Mouse (Mus musculus): ENCODE results near the gene Tex37.

The Tex37 gene

DNA sequence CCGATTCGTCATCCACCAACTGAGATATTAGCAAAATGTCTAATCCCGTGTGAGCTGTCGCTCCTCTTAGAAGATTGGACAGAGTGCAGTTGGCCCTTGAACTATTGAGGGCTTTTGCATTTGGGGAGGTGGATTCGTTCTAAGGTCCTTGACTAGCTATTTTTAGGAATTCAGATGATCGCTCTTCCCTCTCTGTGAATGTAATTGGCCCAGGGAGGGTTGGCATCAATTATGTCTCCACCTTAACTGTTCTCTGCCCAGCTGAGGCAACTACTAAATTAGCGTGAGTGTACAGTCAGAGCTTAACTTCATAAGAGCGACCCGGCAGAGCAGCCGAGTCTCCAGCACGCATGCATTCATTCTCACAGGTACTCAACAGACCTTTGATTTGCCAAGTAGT lies 30.7 kb downstream of the Tex37 start:
- no peak for DNase-seq (ENCODE audit: low spot score in 2 of 2)

DNA sequence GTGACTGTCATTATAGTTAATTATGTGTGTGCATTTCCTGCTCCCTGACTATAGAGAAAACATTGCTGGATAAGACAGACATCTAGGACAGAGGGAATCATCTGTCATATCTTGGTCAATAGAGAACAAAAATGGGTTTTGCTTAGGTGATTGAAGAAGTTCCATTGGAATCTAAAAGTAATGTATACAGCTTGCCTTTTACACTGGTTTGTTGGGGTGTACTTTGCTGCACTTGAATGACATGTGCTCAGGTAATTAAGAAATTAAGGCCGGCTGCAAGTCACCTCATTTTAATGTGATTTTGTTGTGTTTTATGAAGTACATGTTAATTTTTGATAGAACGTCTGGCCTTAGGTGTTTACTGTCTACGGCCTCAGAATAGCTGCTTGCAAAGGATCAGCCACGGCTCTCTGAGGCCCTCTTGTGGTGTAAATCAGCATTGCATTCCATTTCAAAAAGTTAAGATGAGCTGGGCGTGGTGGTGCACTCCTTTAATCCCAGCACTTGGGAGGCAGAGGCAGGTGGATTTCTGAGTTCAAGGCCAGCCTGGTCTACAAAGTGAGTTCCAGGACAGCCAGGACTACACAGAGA lies 37.9 kb downstream of the Tex37 start:
- DNase-seq (ENCODE audit: low spot score in 2 of 2) = peak; percentile 71 to 85

DNA sequence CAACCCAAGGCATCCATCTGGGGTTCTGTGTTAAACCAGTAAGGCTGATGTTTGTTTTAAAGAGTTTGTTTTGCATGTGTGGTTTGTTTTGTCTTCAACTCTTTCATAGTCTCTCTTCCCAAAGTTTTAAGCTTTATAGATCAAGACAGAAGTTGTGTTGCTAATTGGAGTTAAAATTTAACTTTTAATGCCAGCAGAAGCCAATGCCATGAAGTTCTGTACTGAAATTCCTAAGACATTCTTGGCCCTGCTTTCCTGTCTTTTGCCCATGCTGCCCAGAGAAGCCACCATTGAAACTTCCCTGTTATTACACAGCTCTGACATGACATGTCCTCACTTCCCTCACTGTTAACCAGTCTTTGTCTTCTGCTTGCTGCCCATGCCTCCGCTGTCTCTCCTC lies 43.7 kb downstream of the Tex37 start:
- no peak for DNase-seq (ENCODE audit: low spot score in 2 of 2)

DNA sequence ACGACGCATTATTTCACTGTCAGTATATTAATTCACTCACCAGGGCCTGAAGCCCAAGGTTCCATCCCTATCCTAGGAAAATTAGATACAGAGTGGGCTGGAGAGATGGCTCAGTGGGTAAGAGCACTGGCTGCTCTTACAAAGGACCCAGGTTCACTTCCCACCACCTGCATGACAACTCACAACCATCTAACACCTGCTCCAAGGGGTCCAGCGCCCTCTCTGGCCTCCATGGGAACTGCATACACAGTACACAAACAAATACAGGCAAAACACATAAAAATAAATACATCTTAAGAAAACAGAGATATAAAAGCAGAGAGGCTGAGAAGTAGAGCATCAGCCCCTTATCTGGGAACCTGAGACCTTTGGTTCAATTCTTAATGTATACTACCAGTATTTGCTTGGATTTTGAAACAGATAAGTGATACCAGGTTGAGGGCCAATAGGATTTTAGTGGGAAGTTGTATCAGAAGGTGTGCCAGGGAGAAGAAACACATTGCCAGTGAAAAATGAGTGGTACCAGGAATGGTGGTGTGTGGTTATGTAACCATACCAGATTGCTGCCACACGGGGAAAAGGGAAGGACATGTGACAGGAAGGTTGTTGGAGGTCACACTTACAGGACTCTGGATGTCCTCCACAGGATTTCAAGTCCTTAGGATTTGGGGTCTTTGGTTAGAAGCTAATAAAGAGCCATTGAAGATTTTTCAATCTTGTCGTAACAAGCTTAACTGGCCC lies 44.5 kb downstream of the Tex37 start:
- DNase-seq (ENCODE audit: low spot score in 2 of 2) = no peak

DNA sequence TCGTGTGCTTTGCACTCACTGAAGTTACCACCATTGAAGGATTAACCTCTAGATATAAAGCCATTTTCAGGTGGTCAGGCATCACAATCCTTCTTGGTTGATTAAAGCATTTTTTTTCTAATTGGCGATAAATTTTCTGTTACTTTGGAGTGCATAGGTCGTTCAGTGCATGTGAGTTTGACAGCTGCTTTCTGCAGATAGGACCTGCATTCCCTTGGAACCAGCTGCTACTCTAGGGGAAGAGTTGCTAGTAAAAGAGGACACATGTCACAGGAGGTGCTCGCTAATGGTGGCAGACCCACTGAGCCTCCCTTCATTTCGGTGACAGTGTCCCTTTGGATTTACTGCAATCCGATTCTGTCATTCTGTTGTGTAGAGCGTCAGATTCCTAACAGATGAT lies 46.2 kb downstream of the Tex37 start:
- no peak for DNase-seq (ENCODE audit: low spot score in 2 of 2)

DNA sequence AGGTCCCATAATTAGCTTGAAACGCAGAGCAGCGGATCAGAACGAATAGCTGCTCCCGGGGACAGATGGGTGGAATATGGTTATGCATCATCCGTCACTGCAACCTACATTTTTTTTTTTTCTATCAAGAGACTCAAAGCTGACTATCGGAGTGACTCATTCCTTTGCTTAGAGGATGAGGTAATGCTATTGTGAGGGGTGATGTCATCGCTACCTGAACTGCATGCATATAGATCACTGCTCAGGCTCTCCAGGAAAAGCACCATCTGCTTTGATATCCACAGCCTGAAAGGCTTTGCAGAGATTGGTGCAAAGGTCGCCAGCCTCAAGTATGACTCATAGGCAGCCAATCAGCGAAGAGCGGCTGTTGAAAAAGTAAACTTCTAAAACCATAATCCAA lies 46.6 kb downstream of the Tex37 start:
- peak; percentile 10 to 15 for DNase-seq (ENCODE audit: low spot score in 2 of 2)

DNA sequence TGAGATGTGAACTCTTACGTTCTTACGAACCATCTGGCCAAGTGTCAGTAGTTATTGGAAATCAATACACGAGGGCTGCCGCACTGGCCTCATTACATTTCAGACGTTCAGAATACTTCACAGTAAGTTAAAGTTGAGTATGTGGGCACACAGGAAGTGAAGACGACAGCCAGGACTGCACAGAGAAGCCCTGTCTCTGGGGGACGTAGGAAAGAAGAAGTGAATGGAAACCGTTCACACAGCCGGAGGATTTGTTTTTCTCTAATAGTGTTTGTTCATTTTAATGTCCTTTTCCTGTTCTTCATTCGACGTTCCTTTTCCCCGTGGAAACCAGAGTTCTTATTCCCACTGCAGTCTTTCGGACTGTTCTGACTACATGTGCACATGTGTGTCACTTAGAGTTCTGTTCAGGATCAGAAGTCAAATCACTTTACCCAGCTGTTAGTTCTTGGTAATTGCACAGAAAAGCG lies 47.2 kb downstream of the Tex37 start:
- DNase-seq (ENCODE audit: low spot score in 2 of 2) = no peak

DNA sequence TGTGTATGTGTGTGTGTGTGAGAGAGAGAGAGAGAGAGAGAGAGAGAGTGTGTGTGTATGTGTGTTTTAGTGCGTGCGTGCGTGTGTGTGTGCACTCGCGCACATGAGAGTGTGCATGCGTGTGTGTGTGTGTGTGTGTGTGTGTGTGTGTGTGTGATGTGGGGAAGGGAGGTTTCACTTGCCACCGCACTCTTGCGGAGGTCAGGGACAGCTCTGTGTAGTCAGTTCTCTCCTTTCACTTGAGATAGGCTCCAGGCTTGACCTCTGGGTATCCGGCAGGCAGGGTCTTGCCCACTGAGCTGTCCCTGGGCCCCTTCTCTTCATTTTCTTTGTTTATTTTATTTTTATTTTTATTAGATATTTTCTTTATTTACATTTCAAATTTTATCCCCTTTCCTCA lies 51.4 kb downstream of the Tex37 start:
- no peak for DNase-seq (ENCODE audit: low spot score in 2 of 2)

DNA sequence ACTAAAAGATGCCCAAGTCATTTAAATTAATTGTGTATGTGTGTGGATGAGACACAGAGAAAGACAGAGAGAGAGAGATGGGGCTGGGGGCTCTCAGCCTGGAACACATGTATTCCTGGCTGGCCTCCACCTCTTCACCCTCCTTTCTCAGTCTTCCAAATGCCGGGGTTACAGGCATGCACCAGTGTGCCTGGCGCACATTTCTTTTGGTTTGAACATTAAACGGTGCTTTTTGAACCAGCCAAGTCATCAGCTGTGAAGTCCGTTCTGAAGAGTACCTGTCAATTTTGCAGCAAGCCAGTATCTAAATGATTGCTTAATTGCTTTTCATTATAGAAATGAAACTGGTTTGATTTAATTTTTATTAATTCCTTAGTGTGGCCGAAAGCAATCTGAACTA lies 52.0 kb downstream of the Tex37 start:
- DNase-seq (ENCODE audit: low spot score in 2 of 2) = no peak

DNA sequence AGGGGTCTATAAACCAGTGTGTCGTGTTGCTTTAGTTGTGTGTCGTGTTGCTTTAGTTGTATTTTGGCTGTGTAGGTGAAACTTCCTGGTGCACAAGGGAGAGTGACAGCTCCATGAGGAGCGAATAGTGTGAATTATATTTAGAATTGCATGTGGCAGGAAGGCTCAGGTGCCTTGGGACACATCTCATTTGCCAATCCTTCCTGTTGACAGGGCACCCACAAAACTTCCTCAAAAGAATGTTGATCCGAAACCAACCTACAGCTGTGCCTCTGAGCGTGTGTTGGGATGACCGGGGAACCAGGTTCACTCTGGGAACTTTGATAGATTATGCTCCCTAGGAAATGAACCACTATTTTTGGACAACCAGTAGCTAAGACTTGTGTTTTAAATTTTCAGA lies 54.4 kb downstream of the Tex37 start:
- no peak for DNase-seq (ENCODE audit: low spot score in 2 of 2)
